Mouse (Mus musculus) midbrain, embryonic 16.5 days (tissue): ENCODE measurements at regions not wholly inside any gene's neighbourhood (a gene's known extent, or its start where the extent isn't known, plus 50 kb on each side); places are given as distances from the start of the nearest gene placed in this dataset.

Experiments
- ATAC-seq: fragments of 200-750 bp; cut with Nextera tagmentation; 2 replicates; pipeline ENCODE4 v1.8.0; 2017; ENCODE audit warnings: moderate TSS enrichment
- H3K27ac ChIP-seq: fragments of 300-500 bp; sonication (generic); 2 replicates; pipeline ENCODE4 v1.5.1; 2014; ENCODE audit warnings: mild to moderate bottlenecking, low read length, mixed read lengths
- H3K27me3 ChIP-seq: fragments of 300-500 bp; sonication (generic); 2 replicates; pipeline ENCODE4 v1.6.1; 2014; ENCODE audit warnings: low read depth, low read length, mixed read lengths; ENCODE audit not compliant: control insufficient read depth, insufficient read depth
- H3K36me3 ChIP-seq: fragments of 300-500 bp; sonication (generic); 2 replicates; pipeline ENCODE4 v1.6.1; 2014; ENCODE audit warnings: mild to moderate bottlenecking, low read length, moderate library complexity, mixed read lengths; ENCODE audit not compliant: control insufficient read depth, insufficient read depth
- H3K4me1 ChIP-seq: fragments of 300-500 bp; sonication (generic); 2 replicates; pipeline ENCODE4 v1.6.1; 2014; ENCODE audit warnings: mild to moderate bottlenecking, low read length, mixed read lengths; ENCODE audit not compliant: control insufficient read depth, insufficient read depth
- H3K4me2 ChIP-seq: fragments of 300-500 bp; sonication (generic); 2 replicates; pipeline ENCODE4 v1.6.1; 2014; ENCODE audit warnings: mild to moderate bottlenecking, low read length, mixed read lengths
- H3K4me3 ChIP-seq: fragments of 300-500 bp; sonication (generic); 2 replicates; pipeline ENCODE4 v1.5.1; 2014; ENCODE audit warnings: low read depth, mild to moderate bottlenecking, low read length, moderate library complexity, mixed read lengths
- H3K9ac ChIP-seq: fragments of 300-500 bp; sonication (generic); 2 replicates; pipeline ENCODE4 v1.6.1; 2014; ENCODE audit warnings: low read depth, low read length, mixed read lengths
- H3K9me3 ChIP-seq: fragments of 300-500 bp; sonication (generic); replicated peaks from 2 replicates; pipeline ENCODE4 v1.6.1; 2014; ENCODE audit warnings: mild to moderate bottlenecking, low read length, mixed read lengths; ENCODE audit not compliant: control insufficient read depth, poor library complexity, severe bottlenecking
- WGBS: fragments of 180-500 bp; shearing (Covaris S2); extraction: QIAGEN DNeasy Blood & Tissue Kit; methylation state at CpG from one replicate; pipeline ENCODE4 v1.1.7; 2014; 5-methylcytosine and 5-hydroxymethylcytosine counted together

DNA sequence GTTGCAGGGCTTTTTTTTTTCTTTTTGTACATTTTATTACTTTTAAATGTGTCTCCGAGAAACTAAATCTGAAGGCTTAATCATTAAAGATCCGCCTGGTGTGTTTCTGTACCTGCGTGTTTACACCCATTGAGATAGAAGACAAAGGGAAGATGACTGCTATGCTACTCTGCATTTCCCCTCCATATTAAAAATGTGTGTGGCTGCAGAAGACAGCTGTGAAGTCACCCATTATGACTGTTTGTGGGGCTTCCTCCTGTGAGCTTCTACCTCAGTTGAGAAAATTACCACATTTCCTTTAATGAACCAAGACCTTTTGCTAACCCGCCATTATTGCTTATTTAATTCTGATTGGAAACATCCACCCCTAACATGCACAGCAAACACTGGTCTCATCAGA is 602.9 kb upstream of the Tle4 start:
- ATAC-seq, result 0 out of 2 replicates have a peak, but pooled peaks have one; percentile 17
- Histone ChIP-seq H3K9me3 (no peaks in the 10 kb centered on the region), H3K4me3 (no peak overlapping the region), H3K4me2 (no peak overlapping the region), H3K27me3 (no peaks in the 10 kb centered on the region), H3K27ac (no peak overlapping the region), H3K4me1 (peaks cover 9% of the 10 kb centered on the region; the same call in 1 of the 2 replicates), H3K36me3 (no peaks in the 10 kb centered on the region), H3K9ac (no peak overlapping the region)
- WGBS, result 52% methylated on average over 4 of the region's 4 CpGs

DNA sequence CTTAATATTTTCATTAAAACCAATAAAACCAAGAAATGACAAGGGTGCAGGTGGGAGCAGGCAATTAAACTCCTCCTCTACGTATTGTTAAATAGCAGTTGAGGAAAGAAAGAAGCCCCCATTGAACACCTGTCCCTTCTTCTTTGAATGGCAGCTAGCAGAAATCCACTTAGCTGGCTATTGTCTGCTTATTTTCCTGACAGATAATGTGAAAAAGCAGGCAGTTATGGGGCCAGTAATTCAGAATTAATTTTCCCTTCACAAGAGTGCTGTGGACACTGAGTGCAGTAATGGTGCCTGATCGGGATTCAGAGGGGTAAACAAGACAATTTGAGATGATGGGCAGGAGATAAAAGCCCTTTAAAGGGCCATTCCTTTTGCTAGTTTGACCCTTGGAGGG is 602.5 kb upstream of the Tle4 start:
- Histone ChIP-seq H3K27me3 (no peaks in the 10 kb centered on the region), H3K9ac (no peak overlapping the region), H3K4me3 (no peak overlapping the region), H3K36me3 (no peaks in the 10 kb centered on the region), H3K4me1 (peaks cover 9% of the 10 kb centered on the region; the same call in 1 of the 2 replicates), H3K4me2 (no peak overlapping the region), H3K27ac (no peak overlapping the region), H3K9me3 (no peaks in the 10 kb centered on the region)
- ATAC-seq, result 0 out of 2 replicates have a peak, but pooled peaks have one; percentile 39
- 16% methylated on average over 2 of the region's 2 CpGs for WGBS

DNA sequence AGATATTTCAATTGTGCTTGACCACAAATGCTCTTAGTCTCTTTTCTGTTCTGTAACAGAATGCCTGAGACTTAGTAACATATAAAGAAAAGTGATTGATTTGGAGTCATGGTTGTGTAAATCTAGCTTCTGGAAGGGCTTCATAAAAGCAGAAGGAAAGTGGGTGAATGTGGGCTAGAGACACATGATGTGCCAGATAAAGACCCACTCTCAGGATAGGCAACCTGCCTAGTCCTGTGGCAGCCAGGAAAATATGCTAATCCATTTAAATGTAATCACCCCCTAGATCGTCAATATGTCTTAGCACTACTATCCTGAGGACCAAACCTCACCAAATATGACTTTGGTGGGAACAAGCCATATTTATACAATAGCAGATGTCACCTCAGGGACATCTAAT is 601.8 kb upstream of the Tle4 start:
- Histone ChIP-seq H3K4me3 (no peak overlapping the region), H3K9me3 (no peaks in the 10 kb centered on the region), H3K4me2 (no peak overlapping the region), H3K27me3 (no peaks in the 10 kb centered on the region), H3K36me3 (no peaks in the 10 kb centered on the region), H3K4me1 (peaks cover 9% of the 10 kb centered on the region; the same call in 1 of the 2 replicates), H3K9ac (no peak overlapping the region), H3K27ac (no peak overlapping the region)
- ATAC-seq, result no peak
- WGBS, result 49% methylated on average over 1 of the region's 1 CpGs

DNA sequence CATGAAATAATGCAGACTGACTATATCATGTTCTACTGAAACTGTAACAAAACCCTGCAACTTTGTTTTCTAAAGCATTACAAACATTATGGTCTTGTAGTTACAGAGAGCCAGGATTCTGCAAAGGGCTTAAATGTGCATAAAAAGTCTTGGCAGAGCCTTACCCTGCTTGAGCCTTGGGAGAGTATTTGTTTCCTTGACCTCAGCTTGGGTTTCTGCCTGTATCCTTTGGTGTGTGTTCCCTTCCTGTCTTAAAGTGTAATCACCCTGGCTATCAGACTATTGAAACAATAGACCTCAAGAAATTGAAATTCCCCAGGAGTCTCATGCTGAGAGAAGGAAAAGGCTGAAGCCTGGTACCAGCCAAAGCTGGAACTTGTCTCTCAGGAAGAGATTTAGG is 577.4 kb upstream of the Tle4 start:
- no peaks in the 10 kb centered on the region for H3K36me3 ChIP-seq
- no peak overlapping the region for H3K27ac ChIP-seq
- H3K9ac ChIP-seq, result no peak overlapping the region
- no peak for ATAC-seq
- 0 out of 2 replicates have a peak, but pooled peaks cover 5% of the 10 kb centered on the region for H3K9me3 ChIP-seq
- H3K4me2 ChIP-seq, result no peak overlapping the region
- no peak overlapping the region for H3K4me3 ChIP-seq
- no peaks in the 10 kb centered on the region for H3K4me1 ChIP-seq
- H3K27me3 ChIP-seq, result no peaks in the 10 kb centered on the region

- Histone ChIP-seq H3K4me2 (no peak overlapping the region), H3K4me3 (no peak overlapping the region), H3K27me3 (no peaks in the 10 kb centered on the region), H3K27ac (no peak overlapping the region), H3K36me3 (no peaks in the 10 kb centered on the region), H3K4me1 (no peaks in the 10 kb centered on the region), H3K9ac (no peak overlapping the region), H3K9me3 (0 out of 2 replicates have a peak, but pooled peaks cover 5% of the 10 kb centered on the region)
- WGBS, result 37% methylated on average over 5 of the region's 5 CpGs
- 0 out of 2 replicates have a peak, but pooled peaks have one; percentile 45 for ATAC-seq
Measured at GRCm38 (mm10) chr19:15173301-15173700, 575.5 kb upstream of the Tle4 start.

GRCm38 (mm10) chr19:15167184-15167583 is 569.3 kb upstream of the Tle4 start:
- H3K9ac ChIP-seq, result no peak overlapping the region
- H3K27ac ChIP-seq, result no peak overlapping the region
- no peak overlapping the region for H3K4me2 ChIP-seq
- 73% methylated on average over 1 of the region's 1 CpGs for WGBS
- no peak for ATAC-seq
- H3K9me3 ChIP-seq, result 0 out of 2 replicates have a peak, but pooled peaks cover 5% of the 10 kb centered on the region
- H3K4me3 ChIP-seq, result no peak overlapping the region
- H3K27me3 ChIP-seq, result no peaks in the 10 kb centered on the region
- H3K4me1 ChIP-seq, result no peaks in the 10 kb centered on the region
- H3K36me3 ChIP-seq, result no peaks in the 10 kb centered on the region

- Histone ChIP-seq H3K4me2 (no peak overlapping the region), H3K4me1 (no peaks in the 10 kb centered on the region), H3K9me3 (no peaks in the 10 kb centered on the region), H3K4me3 (no peak overlapping the region), H3K9ac (no peak overlapping the region), H3K27ac (no peak overlapping the region), H3K27me3 (no peaks in the 10 kb centered on the region), H3K36me3 (no peaks in the 10 kb centered on the region)
- ATAC-seq, result peak; percentile 80
- WGBS, result 36% methylated on average over 3 of the region's 3 CpGs
Measured at GRCm38 (mm10) chr19:15160641-15161040, 562.8 kb upstream of the Tle4 start.

GRCm38 (mm10) chr19:15158653-15159052 is 560.8 kb upstream of the Tle4 start:
- WGBS, result 93% methylated on average over 3 of the region's 3 CpGs
- no peak for ATAC-seq
- no peaks in the 10 kb centered on the region for H3K9me3 ChIP-seq

GRCm38 (mm10) chr19:15158177-15158576 is 560.3 kb upstream of the Tle4 start:
- no peak overlapping the region for H3K4me2 ChIP-seq
- H3K4me1 ChIP-seq, result no peaks in the 10 kb centered on the region
- no peak overlapping the region for H3K27ac ChIP-seq
- H3K36me3 ChIP-seq, result no peaks in the 10 kb centered on the region
- H3K27me3 ChIP-seq, result no peaks in the 10 kb centered on the region
- H3K9ac ChIP-seq, result no peak overlapping the region
- H3K9me3 ChIP-seq, result no peaks in the 10 kb centered on the region
- WGBS, result 86% methylated on average over 14 of the region's 14 CpGs
- no peak for ATAC-seq
- H3K4me3 ChIP-seq, result no peak overlapping the region

More at GRCm38 (mm10) chr19:15158653-15159052, 560.8 kb upstream of the Tle4 start:
- H3K4me2 ChIP-seq, result no peak overlapping the region
- no peak overlapping the region for H3K27ac ChIP-seq
- H3K36me3 ChIP-seq, result no peaks in the 10 kb centered on the region
- no peaks in the 10 kb centered on the region for H3K27me3 ChIP-seq
- H3K4me1 ChIP-seq, result no peaks in the 10 kb centered on the region
- H3K9ac ChIP-seq, result no peak overlapping the region
- H3K4me3 ChIP-seq, result no peak overlapping the region
